Mouse (Mus musculus) ES-E14 (cell line): ENCODE measurements around the gene Polr1e. TPM values are rescaled to one million over a fixed set of nuclear protein-coding genes. Genes with fewer than 3 reads are reported as not detected.
"Not testable (repeated sequence)": the region's sequence is repeated elsewhere in the genome, so short reads cannot be mapped to it uniquely, and the experiment has no call there.

ENCODE experiments used
- DNase-seq: peaks from one replicate; pipeline ENCODE4 v3.0.0-alpha.2; 2013; ENCODE audit warnings: low read depth, low spot score
- H3K27ac ChIP-seq: 2 replicates; pipeline ENCODE4 v1.5.1; 2012; ENCODE audit warnings: low read depth, mild to moderate bottlenecking, low read length, moderate library complexity, mixed read lengths; ENCODE audit not compliant: poor library complexity, insufficient read depth, severe bottlenecking
- H3K36me3 ChIP-seq: 2 replicates; pipeline ENCODE4 v1.6.1; 2012; ENCODE audit warnings: mild to moderate bottlenecking, low read length, moderate library complexity, mixed read lengths; ENCODE audit not compliant: control insufficient read depth, poor library complexity, insufficient read depth, severe bottlenecking
- H3K4me1 ChIP-seq, 2 experiments: fragments of 150-350 bp in 1 of 2; sonication (generic) in 1 of 2; 2 replicates each; pipeline ENCODE4 v1.6.1; 2012; ENCODE audit warnings: low read length in 2 of 2, mild to moderate bottlenecking in 1 of 2, mixed read lengths in 1 of 2; ENCODE audit not compliant: control insufficient read depth in 2 of 2, insufficient read depth in 2 of 2, poor library complexity in 1 of 2
- H3K4me3 ChIP-seq, 2 experiments: fragments of 150-350 bp in 1 of 2; sonication (generic) in 1 of 2; 2 replicates each; pipeline ENCODE4 v1.5.1; 2012; ENCODE audit warnings: low read length in 2 of 2, low read depth in 1 of 2, mild to moderate bottlenecking in 1 of 2, mixed read lengths in 1 of 2; ENCODE audit not compliant: insufficient read depth in 1 of 2, poor library complexity in 1 of 2, severe bottlenecking in 1 of 2
- H3K9ac ChIP-seq: 2 replicates; pipeline ENCODE4 v1.6.1; 2012; ENCODE audit warnings: low read depth, mild to moderate bottlenecking, low read length, mixed read lengths; ENCODE audit not compliant: poor library complexity, insufficient read depth, severe bottlenecking
- H3K9me3 ChIP-seq: fragments of 150-350 bp; sonication (generic); 2 replicates; pipeline ENCODE4 v1.6.1; 2012; ENCODE audit warnings: low read depth, mild to moderate bottlenecking, low read length; ENCODE audit not compliant: control insufficient read depth, insufficient read depth
- CHD2 ChIP-seq: IDR thresholded peaks from 2 replicates; pipeline ENCODE4 v1.6.1; 2014; ENCODE audit warnings: mild to moderate bottlenecking, low read depth, low read length, inconsistent platforms
- HCFC1 ChIP-seq: IDR thresholded peaks from 2 replicates; pipeline ENCODE4 v1.6.1; 2012; ENCODE audit warnings: low read length, inconsistent platforms, borderline replicate concordance; ENCODE audit not compliant: insufficient read depth
- MAFK ChIP-seq: IDR thresholded peaks from 2 replicates; pipeline ENCODE4 v1.6.1; 2014; ENCODE audit warnings: mild to moderate bottlenecking, low read depth, low read length, inconsistent platforms; ENCODE audit not compliant: insufficient read depth
- ZC3H11A ChIP-seq: IDR thresholded peaks from 2 replicates; pipeline ENCODE4 v1.6.1; 2012; ENCODE audit warnings: low read depth, mild to moderate bottlenecking, inconsistent platforms, low read length, borderline replicate concordance
- ZNF384 ChIP-seq: IDR thresholded peaks from 2 replicates; pipeline ENCODE4 v1.6.1; 2012; ENCODE audit warnings: low read depth, low read length, inconsistent platforms
- in situ Hi-C, 2 experiments: fragments of 600-800 bp; cut with MboI; formaldehyde crosslinking; loops; one replicate each; pipeline ENCODE4 v1.15.1; 2025; ENCODE audit warnings: low sequenced_read_pairs in 2 of 2, inconsistent platforms in 1 of 2; ENCODE audit not compliant: unreplicated experiment in 2 of 2
- total RNA-seq: library from RNA; depleted of rRNA; stranded (reverse); fragments of 300-350 nt; gene quantifications from 2 replicates; pipeline ENCODE4 v1.2.3, GENCODE M21; 2012

Polr1e gene
- total RNA-seq, 1 experiment: 33.0 TPM

DNA sequence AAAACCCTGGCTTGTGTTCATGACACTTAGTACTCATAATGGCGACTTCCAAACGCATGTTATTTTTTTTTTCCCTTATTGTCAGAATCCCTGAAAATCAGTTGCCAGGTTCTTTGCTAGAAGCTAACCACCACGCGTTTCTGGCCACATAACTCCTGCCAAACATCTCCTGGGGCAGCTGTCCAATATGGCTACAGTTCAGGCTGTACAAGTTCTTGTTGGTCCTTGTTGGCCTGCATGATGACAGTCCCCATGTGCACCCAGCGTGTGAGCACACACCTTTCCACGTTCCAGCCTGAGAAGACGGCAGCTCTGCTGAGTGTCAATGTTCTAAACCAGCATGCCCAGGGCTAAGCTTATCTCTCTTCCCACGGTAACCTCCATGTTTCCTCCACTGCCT is 37.1 kb downstream of the Polr1e start:
- Histone ChIP-seq H3K27ac (no peak overlapping the region), H3K4me1 (no peaks in the 10 kb centered on the region), H3K4me3 (no peak overlapping the region), H3K36me3 (no peaks in the 10 kb centered on the region), H3K9me3 (no peaks in the 10 kb centered on the region), H3K9ac (no peak overlapping the region)
- no peak for TF ChIP-seq HCFC1
- TF ChIP-seq CHD2: no peak
- DNase-seq: no peak
- in situ Hi-C loops: no loop called here

DNA sequence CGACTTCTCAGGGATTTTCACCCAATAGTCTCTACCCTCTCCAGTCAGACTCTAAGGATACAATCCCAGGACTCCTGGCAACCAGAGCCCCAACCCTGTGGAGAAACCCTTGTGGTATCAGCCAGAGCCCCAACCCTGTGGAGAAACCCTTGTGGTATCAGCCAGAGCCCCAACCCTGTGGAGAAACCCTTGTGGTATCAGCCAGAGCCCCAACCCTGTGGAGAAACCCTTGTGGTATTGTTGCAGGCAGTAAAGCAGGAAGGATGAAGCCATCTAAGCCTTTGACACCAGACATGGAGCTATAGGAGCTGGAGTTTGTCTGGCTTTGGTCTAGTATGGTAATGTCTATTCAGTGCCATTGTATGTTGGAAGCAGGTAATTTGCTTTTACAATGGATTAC is 45.5 kb downstream of the Polr1e start:
- H3K27ac ChIP-seq, H3K4me1 ChIP-seq, H3K9ac ChIP-seq, H3K4me3 ChIP-seq, H3K9me3 ChIP-seq, H3K36me3 ChIP-seq, DNase-seq, in situ Hi-C loops: not testable (repeated sequence)

- in situ Hi-C loops: no loop called here
- TF ChIP-seq MAFK: no peak
- TF ChIP-seq ZC3H11A: no peak
- TF ChIP-seq CHD2: no peak
- TF ChIP-seq HCFC1: no peak
- TF ChIP-seq ZNF384: no peak
- no peak overlapping the region for H3K9ac ChIP-seq
- H3K27ac ChIP-seq: no peak overlapping the region
- no peaks in the 10 kb centered on the region for H3K9me3 ChIP-seq
- no peak for DNase-seq
- H3K36me3 ChIP-seq: peaks cover 3% of the 10 kb centered on the region; the same call in 1 of the 2 replicates
- H3K4me1 ChIP-seq: no peaks in the 10 kb centered on the region
- H3K4me3 ChIP-seq: no peak overlapping the region
Observed at GRCm38 (mm10) chr4:45064577-45064976, 46.2 kb downstream of the Polr1e start.

- Histone ChIP-seq H3K36me3 (peaks cover 3% of the 10 kb centered on the region; the same call in 1 of the 2 replicates), H3K4me1 (no peaks in the 10 kb centered on the region), H3K9me3 (no peaks in the 10 kb centered on the region), H3K4me3 (no peak overlapping the region), H3K27ac (no peak overlapping the region), H3K9ac (no peak overlapping the region)
- TF ChIP-seq ZNF384 (no peak), HCFC1 (no peak), CHD2 (no peak), ZC3H11A (no peak), MAFK (no peak)
- in situ Hi-C loops: no loop called here
- DNase-seq: no peak
Observed at GRCm38 (mm10) chr4:45066036-45066730, 47.8 kb downstream of the Polr1e start.

- peaks cover 2% of the 10 kb centered on the region in 2 experiments; a peak in 1 of 4 replicates for H3K4me1 ChIP-seq
- no peak overlapping the region for H3K27ac ChIP-seq
- no peak overlapping the region for H3K9ac ChIP-seq
- TF ChIP-seq CHD2 (no peak), HCFC1 (no peak), ZC3H11A (no peak), MAFK (no peak), ZNF384 (no peak)
- no peak for DNase-seq
- H3K36me3 ChIP-seq: no peaks in the 10 kb centered on the region
- H3K9me3 ChIP-seq: no peaks in the 10 kb centered on the region
- H3K4me3 ChIP-seq: no peak overlapping the region
- in situ Hi-C loops: no loop called here
Observed at GRCm38 (mm10) chr4:45067742-45068141, 49.4 kb downstream of the Polr1e start.
